Mouse (Mus musculus) embryonic facial prominence, embryonic 12.5 days (tissue): ENCODE data around the gene Map3k10. TPM values are rescaled to one million over a fixed set of nuclear protein-coding genes. Genes with fewer than 3 reads are reported as not detected.

ENCODE experiments used
- ATAC-seq: fragments of 200-750 bp; cut with Nextera tagmentation; 2 replicates; pipeline ENCODE4 v1.8.0; 2017; ENCODE audit not compliant: insufficient number of reproducible peaks, insufficient read depth, low FRiP score, low TSS enrichment
- H3K27ac ChIP-seq: fragments of 300-500 bp; sonication (generic); 2 replicates; pipeline ENCODE4 v1.5.1; 2016; ENCODE audit warnings: mild to moderate bottlenecking
- H3K27me3 ChIP-seq: fragments of 300-500 bp; sonication (generic); 2 replicates; pipeline ENCODE4 v1.6.1; 2016; ENCODE audit warnings: mild to moderate bottlenecking, moderate library complexity
- H3K36me3 ChIP-seq: fragments of 300-500 bp; sonication (generic); 2 replicates; pipeline ENCODE4 v1.6.1; 2016; ENCODE audit warnings: mild to moderate bottlenecking
- H3K4me1 ChIP-seq: fragments of 300-500 bp; sonication (generic); 2 replicates; pipeline ENCODE4 v1.6.1; 2016
- H3K4me2 ChIP-seq: fragments of 300-500 bp; sonication (generic); replicated peaks from 2 replicates; pipeline ENCODE4 v1.6.1; 2016; ENCODE audit warnings: mild to moderate bottlenecking, moderate library complexity
- H3K4me3 ChIP-seq: fragments of 300-500 bp; sonication (generic); 2 replicates; pipeline ENCODE4 v1.5.1; 2016; ENCODE audit warnings: mild to moderate bottlenecking
- H3K9ac ChIP-seq: fragments of 300-500 bp; sonication (generic); 2 replicates; pipeline ENCODE4 v1.6.1; 2016; ENCODE audit warnings: mild to moderate bottlenecking, moderate library complexity
- H3K9me3 ChIP-seq: fragments of 300-500 bp; sonication (generic); 2 replicates; pipeline ENCODE4 v1.6.1; 2016; ENCODE audit warnings: mild to moderate bottlenecking, moderate library complexity
- WGBS: fragments of 180-500 bp; shearing (Covaris S2); methylation state at CpG from one replicate; pipeline ENCODE4 v1.1.7; 2016; 5-methylcytosine and 5-hydroxymethylcytosine counted together
- polyA plus RNA-seq: library from polyadenylated mRNA; unstranded; fragments of >200 nt; fragmentation: Nextera tagmentation; extraction: Ambion mirVana; gene quantifications from 2 replicates; pipeline ENCODE4 v1.2.1, GENCODE M21; 2016

Map3k10 gene
- polyA plus RNA-seq, 1 experiment from 2014 or later: 14.0 TPM

DNA sequence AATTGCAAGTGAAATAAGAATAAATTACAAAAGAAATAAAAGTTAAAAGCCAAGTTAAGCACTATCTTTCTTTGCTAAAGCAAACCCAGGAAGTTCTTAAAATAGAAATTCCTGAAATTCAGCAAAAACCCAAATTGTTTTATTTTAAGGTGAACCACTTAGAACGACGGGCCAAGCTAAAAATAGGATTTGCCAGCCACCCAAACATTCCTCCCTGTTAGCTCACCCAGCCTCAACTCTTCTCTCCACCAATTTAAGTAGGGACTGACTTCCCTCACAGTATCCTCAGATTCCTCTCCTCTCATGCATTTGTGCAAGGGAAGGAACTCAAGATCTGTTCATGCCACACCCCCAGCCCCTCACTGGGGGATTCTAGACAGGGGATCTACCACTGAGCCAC lies 8.8 kb upstream of the Map3k10 start:
- no peaks in the 10 kb centered on the region for H3K36me3 ChIP-seq
- H3K4me2 ChIP-seq: no peak overlapping the region
- 64% methylated on average over 2 of the region's 2 CpGs for WGBS

DNA sequence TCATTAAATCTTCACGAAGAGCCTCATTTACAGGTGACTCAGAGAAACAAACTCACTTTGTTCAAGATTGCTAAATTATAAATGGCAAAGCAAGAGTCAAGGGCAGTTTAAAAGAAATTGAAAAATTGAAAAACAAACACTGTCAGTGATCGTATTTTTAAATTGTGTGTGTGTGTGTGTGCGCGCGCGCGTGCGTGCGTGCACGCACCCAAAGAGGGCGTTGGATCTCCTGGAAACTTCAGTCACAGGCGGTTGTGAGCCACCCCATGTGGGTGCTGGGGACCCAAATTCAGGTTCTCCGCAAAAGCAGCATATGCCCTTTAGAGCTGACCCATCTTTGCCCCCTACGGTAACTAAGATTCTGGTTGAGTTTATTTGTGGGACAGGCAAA lies 819 bp upstream of the Map3k10 start:
- Histone ChIP-seq H3K4me3 (peak overlapping the region; percentile 85), H3K9ac (no peak overlapping the region), H3K4me1 (peaks cover 15% of the 10 kb centered on the region), H3K27me3 (no peaks in the 10 kb centered on the region), H3K9me3 (no peaks in the 10 kb centered on the region), H3K36me3 (peaks cover 12% of the 10 kb centered on the region), H3K27ac (no peak overlapping the region), H3K4me2 (peak overlapping the region; percentile 99)
- ATAC-seq: no peak
- WGBS: 30% methylated on average over 14 of the region's 14 CpGs

More for the DNA sequence above, 8.8 kb upstream of the Map3k10 start:
- Histone ChIP-seq H3K9me3 (no peaks in the 10 kb centered on the region), H3K4me1 (0 out of 2 replicates have a peak, but pooled peaks cover 8% of the 10 kb centered on the region), H3K9ac (no peak overlapping the region), H3K4me3 (no peak overlapping the region), H3K27me3 (no peaks in the 10 kb centered on the region), H3K27ac (no peak overlapping the region)
- ATAC-seq: no peak

DNA sequence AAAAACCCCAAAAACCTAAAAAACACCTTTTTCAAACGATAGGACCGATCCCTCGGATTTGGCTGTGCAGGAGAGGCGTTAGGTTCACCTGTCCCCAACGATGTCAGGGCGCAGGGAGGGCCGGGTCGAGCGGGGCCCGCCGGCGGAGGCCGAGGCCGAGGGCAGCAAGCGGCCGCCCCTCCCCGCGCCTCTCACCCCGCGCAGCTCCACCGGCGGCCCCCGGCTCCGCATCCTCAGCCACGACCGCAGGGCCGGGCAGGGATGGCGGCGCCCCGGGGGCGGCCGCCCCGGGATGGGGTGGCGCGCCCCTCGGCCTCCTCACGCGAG lies 240 bp downstream of the Map3k10 start:
- peaks cover 16% of the 10 kb centered on the region for H3K36me3 ChIP-seq
- H3K27me3 ChIP-seq: no peaks in the 10 kb centered on the region
- peak overlapping the region; percentile 85 for H3K4me3 ChIP-seq
- peaks cover 15% of the 10 kb centered on the region for H3K4me1 ChIP-seq
- H3K4me2 ChIP-seq: peak overlapping the region; percentile 99
- peak overlapping the region; percentile 92 for H3K27ac ChIP-seq
- H3K9me3 ChIP-seq: no peaks in the 10 kb centered on the region
- peak overlapping the region; percentile 90 for H3K9ac ChIP-seq
- WGBS: under 1% methylated on average over 36 of the region's 38 CpGs
- ATAC-seq: no peak; the same call in 1 of the 2 replicates

DNA sequence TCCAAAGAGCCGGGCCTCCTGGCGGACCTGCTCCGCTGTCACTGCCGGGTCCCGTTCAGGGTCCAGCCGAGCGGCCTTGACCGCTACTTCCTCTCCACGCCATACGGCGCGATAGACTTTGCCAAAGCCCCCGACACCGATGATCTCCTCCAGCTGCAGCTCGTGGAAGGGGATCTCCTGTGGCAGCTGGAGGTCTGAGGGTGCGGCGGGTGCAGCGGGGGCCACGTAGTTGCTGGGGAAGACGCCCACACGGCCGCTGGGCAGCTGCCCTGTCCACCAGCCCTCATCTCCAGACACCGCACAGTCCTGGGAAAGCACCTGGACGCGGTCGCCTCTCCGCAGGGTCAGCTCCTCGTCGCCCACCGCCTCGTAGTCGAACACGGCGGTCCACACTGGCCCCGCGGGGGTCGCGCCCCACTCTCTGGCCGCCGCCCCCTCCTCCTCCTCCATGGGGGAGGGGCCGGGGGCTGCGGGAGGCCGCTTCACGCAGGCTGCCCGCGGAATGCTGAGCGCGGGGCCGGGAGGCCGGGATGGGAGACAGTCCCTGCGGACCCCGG lies 745 bp downstream of the Map3k10 start:
- peak overlapping the region; percentile 99 for H3K4me2 ChIP-seq
- no peak overlapping the region for H3K27ac ChIP-seq
- H3K27me3 ChIP-seq: no peaks in the 10 kb centered on the region
- peak overlapping the region; percentile 85 for H3K4me3 ChIP-seq
- H3K4me1 ChIP-seq: peaks cover 15% of the 10 kb centered on the region
- H3K9me3 ChIP-seq: no peaks in the 10 kb centered on the region
- peak overlapping the region; percentile 90 for H3K9ac ChIP-seq
- 2% methylated on average over 47 of the region's 52 CpGs for WGBS
- H3K36me3 ChIP-seq: peaks cover 16% of the 10 kb centered on the region
- no peak for ATAC-seq

DNA sequence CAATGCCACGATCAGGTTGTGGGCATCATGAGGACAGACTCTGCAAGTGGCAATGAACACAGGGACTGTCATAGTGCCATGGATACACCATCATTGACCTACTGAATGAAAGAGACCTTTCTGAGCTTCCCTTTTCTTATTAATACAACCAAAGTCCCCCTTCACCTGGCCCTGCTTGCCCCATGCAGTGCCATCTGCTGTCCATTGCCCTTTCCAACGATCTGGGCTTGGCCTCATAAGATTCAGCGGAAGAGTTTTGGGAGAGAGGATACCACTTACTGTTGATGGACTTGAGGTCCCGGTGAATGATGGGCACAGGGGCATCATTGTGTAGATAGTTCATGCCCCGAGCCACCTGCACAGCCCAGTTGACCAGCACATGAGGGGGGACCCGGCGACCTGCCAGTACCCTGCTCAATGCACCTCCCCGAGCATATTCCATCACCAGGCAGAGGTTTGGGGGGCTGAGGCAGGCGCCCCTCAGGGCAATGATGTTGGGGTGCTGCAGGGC lies 1.3 kb downstream of the Map3k10 start:
- Histone ChIP-seq H3K4me2 (peak overlapping the region; percentile 99), H3K4me1 (peaks cover 15% of the 10 kb centered on the region), H3K27me3 (no peaks in the 10 kb centered on the region), H3K9me3 (no peaks in the 10 kb centered on the region), H3K27ac (no peak overlapping the region), H3K36me3 (peaks cover 20% of the 10 kb centered on the region), H3K4me3 (peak overlapping the region; percentile 85), H3K9ac (peak overlapping the region; percentile 90)
- ATAC-seq: no peak
- WGBS: 55% methylated on average over 9 of the region's 9 CpGs

DNA sequence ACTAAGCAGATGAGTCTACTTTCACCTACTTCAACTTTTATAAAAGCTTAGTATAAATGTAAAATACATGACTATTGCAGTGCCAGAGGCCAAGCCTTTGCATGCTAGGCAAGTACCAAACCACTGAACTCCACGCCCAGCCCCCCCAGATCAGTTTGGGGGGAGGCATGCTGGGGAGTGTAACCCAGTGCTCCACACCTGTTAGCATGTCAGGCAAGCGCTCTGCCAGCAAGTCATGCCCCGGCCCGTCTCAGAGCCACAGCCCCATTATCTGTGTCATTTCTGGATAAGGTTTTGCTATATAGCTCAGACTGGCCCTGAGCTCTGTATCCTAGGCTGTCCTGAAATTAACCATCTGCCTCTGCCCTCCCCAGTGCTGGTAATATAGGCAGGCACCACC lies 12.4 kb downstream of the Map3k10 start:
- no peak overlapping the region for H3K4me3 ChIP-seq
- no peaks in the 10 kb centered on the region for H3K4me1 ChIP-seq
- H3K4me2 ChIP-seq: no peak overlapping the region
- H3K27me3 ChIP-seq: peaks cover 30% of the 10 kb centered on the region
- 82% methylated on average over 4 of the region's 4 CpGs for WGBS
- no peak overlapping the region for H3K9ac ChIP-seq
- peaks cover 46% of the 10 kb centered on the region for H3K36me3 ChIP-seq
- H3K9me3 ChIP-seq: no peaks in the 10 kb centered on the region
- H3K27ac ChIP-seq: no peak overlapping the region
- ATAC-seq: no peak

DNA sequence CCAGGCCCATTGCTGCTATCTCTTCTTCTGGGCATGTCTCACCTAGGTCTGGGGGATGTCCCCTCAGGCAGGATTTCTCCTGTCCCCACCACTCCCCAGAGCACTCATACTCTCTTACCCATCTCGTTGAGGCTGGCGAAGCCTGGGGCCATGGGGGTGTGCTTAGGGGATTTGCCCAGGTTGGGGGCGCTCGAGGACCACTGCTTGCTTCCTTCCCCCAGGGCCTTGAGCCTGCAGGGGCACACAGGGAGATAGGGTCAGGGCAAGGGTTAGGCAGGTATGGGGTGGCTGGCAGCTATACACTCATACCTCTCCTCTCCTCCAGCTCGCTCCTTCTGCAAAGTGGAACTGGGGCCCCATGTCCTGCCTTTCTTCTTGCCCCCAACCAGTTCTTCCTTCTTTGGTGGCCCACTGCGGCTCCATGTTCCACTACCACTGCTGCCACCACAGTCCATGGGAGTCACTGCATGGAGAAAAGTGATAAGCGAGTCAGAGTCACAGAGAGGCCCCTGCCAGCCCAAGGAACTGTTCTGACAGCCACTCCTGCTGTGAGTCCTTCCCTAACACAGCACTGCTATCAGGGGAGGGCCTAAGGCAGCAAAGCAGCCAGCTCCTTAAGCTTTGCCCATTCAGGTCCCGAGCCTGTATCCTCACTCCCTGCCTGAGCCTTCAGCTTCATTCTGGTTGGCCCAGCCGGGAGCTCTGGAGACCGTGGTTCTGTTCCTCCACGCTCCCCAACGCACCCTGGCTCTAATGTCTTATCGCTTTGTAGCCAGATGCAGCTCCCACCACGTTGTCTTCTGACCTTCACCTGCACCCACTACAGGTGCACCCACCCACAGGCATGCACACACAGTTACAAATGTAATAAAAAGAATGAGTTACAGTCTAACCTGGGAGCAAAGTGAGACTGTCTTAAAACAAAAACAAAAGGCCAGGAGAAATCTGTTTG lies 15.4 kb downstream of the Map3k10 start:
- Histone ChIP-seq H3K36me3 (peaks cover 42% of the 10 kb centered on the region), H3K9ac (no peak overlapping the region), H3K4me2 (no peak overlapping the region), H3K27me3 (peaks cover 61% of the 10 kb centered on the region), H3K9me3 (no peaks in the 10 kb centered on the region), H3K4me3 (no peak overlapping the region), H3K4me1 (peaks cover 3% of the 10 kb centered on the region), H3K27ac (no peak overlapping the region)
- 54% methylated on average over 14 of the region's 14 CpGs for WGBS
- ATAC-seq: no peak

DNA sequence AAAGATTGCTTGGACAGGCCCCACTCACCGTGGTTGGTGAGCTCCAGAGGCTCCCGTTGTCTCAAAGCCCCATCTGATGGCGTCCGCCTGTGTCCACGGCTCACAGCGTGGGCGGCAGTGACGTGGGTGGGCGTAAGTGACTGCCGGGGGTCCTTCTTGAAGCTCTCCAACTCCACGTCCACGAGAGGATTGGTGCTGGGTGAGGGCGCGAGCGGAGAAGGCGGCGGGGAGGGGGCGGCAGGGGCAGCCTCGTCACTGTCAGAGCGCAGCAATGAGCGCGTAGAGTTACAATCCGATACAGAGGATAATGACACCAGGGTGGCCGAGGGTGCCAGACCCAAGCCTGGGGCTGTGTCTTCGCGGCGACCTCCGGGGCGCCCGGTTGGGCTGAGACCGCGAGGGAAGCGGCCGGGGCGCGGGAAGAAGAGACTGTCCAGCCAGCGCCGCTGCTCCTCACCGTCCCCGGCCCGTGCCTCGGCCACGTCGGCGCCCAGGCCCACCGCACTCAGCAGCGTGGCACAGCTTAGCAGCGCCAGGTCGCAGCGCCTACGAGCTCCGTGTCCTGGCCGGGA lies 16.5 kb downstream of the Map3k10 start:
- Histone ChIP-seq H3K9ac (no peak overlapping the region), H3K27me3 (peaks cover 72% of the 10 kb centered on the region), H3K27ac (no peak overlapping the region), H3K36me3 (peaks cover 42% of the 10 kb centered on the region), H3K9me3 (no peaks in the 10 kb centered on the region), H3K4me1 (peaks cover 5% of the 10 kb centered on the region), H3K4me3 (no peak overlapping the region), H3K4me2 (no peak overlapping the region)
- 28% methylated on average over 52 of the region's 53 CpGs for WGBS
- no peak for ATAC-seq

DNA sequence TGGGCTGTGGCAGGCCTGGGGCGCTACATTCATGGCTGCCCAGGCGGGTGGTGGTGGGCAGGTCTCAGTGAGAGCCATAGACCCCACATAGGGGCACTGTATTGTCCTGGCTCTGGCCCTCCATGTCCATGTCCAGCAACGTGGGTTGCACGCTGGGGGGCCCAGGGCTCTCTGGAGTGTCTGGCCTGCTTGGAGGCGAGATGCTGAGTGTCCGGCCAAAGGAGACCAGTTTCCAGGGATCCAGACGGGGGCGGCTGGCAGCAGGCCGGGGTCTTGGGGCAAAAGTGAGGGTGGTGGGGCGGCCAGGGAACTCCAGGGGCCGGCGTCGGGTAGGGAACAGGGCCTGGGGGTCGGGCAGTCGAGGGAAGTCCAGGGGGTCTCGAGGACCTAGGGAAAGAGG lies 17.8 kb downstream of the Map3k10 start:
- 90% methylated on average over 16 of the region's 16 CpGs for WGBS
- no peaks in the 10 kb centered on the region for H3K9me3 ChIP-seq

DNA sequence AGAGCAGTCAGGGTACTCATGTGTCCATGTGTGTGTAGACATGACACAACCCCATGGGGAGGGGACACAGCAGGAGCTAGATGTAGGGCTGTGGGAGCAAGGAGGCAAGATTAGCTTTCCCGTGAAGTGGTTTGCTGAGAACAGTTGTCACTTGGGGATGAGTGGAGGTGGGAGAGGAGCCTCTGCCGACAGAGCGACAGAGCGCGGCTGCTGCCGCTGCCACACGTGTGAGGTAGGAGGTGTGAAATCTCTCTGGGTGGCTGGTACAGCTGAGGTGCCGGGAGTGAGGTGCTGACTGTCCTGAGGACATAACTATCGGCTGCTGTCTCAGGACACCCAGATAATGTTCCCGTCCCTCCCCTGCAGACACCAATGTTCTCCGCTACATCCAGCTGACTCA lies 18.9 kb downstream of the Map3k10 start:
- H3K4me2 ChIP-seq: no peak overlapping the region
- H3K27ac ChIP-seq: no peak overlapping the region
- H3K9ac ChIP-seq: no peak overlapping the region
- H3K4me1 ChIP-seq: peaks cover 5% of the 10 kb centered on the region
- peaks cover 35% of the 10 kb centered on the region for H3K36me3 ChIP-seq
- H3K9me3 ChIP-seq: no peaks in the 10 kb centered on the region
- no peak for ATAC-seq
- no peak overlapping the region for H3K4me3 ChIP-seq
- peaks cover 79% of the 10 kb centered on the region for H3K27me3 ChIP-seq
- WGBS: 87% methylated on average over 11 of the region's 11 CpGs

More for the DNA sequence above, 17.8 kb downstream of the Map3k10 start:
- Histone ChIP-seq H3K4me3 (no peak overlapping the region), H3K27me3 (peaks cover 79% of the 10 kb centered on the region), H3K4me2 (no peak overlapping the region), H3K27ac (no peak overlapping the region), H3K36me3 (peaks cover 39% of the 10 kb centered on the region), H3K9ac (no peak overlapping the region), H3K4me1 (peaks cover 5% of the 10 kb centered on the region)
- ATAC-seq: no peak

DNA sequence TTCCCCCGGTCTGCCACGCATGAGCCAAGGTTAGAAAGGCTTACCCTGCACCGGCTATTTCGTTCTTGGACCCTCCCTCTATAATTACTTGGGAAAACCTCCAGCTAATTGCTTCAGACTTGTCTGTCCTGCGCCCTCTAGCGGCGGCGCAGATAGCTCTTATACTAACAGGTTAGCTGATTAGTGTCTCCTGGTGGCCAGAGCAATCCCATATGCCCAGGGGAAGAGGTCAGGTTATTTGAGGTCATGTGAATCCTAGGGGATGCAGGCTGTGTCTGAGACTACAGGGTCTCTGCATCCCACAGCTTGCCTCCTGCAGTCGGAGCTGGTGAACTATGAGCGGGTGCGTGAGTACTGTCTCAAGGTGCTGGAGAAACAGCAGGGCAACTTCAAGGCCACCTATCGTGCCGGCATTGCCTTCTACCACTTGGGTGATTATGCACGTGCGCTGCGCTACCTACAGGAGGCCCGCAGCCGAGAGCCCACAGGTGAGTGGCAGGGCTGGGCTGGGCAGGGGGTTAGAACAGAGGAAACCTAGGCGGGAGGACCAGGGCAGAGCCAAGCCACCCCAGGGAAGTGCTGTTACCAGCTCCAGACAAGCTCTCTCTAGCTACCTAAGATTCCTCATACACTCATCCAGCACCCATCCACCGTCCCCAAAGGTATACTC lies 19.7 kb downstream of the Map3k10 start:
- 68% methylated on average over 20 of the region's 20 CpGs for WGBS
- H3K4me1 ChIP-seq: peaks cover 5% of the 10 kb centered on the region
- H3K36me3 ChIP-seq: peaks cover 34% of the 10 kb centered on the region
- no peak overlapping the region for H3K27ac ChIP-seq
- no peaks in the 10 kb centered on the region for H3K9me3 ChIP-seq
- peaks cover 76% of the 10 kb centered on the region for H3K27me3 ChIP-seq
- no peak overlapping the region for H3K9ac ChIP-seq
- no peak overlapping the region for H3K4me2 ChIP-seq
- no peak for ATAC-seq
- H3K4me3 ChIP-seq: no peak overlapping the region
